8 mouse cellular contexts compared by ENCODE assay signal in the genomic region with DNA sequence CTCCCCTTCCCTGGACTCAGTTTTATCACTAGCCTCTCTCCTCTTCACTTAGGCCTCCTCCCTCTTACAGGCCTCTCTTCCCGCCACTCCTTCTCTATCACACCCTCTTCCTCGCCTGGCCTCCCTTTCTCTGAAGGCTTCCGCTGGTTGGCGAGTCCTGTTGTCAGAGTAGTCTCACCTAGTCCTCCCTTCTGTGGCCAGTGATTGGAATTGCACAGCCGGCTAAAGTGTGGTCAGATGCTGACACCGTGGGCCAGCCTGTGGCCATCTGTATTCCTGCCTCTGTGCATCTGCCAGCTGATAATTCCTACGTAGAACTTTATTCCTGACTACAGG. TPM values are rescaled to one million over a fixed set of nuclear protein-coding genes. Genes with fewer than 3 reads are reported as not detected.
A peak's percentile ranks its signal among the peaks of the same experiment; 100 is the strongest.
DNase-seq lines count a peak whose midpoint lies in the region; ATAC-seq lines count a peak whose summit lies in the region.

No protein-coding gene starts in this region.

- peak overlapping the region; percentile 85 for H3K9ac ChIP-seq in kidney, embryonic 15.5 days
- H3K9ac ChIP-seq in forebrain, embryonic 16.5 days (replicated peaks; ENCODE audit: low read depth, low read length): peak overlapping the region; percentile 83
- peak overlapping the region; percentile 89 for H3K9ac ChIP-seq in liver, embryonic 16.5 days (ENCODE audit: low read depth, low read length)

- peaks cover 45% of the 10 kb centered on the region for H3K4me1 ChIP-seq in kidney, embryonic 15.5 days
- peaks cover 17% of the 10 kb centered on the region for H3K4me1 ChIP-seq in forebrain, embryonic 16.5 days (replicated peaks; ENCODE audit: control insufficient read depth, insufficient read depth, low read length)
- H3K4me1 ChIP-seq in liver, embryonic 16.5 days (ENCODE audit: control insufficient read depth, low read depth, low read length): peaks cover 54% of the 10 kb centered on the region

- DNase-seq in kidney, adult 11 months: no peak
- no peak for DNase-seq in gastrocnemius, adult 8-10 months (ENCODE audit: low spot score in 2 of 2)
- no peak for DNase-seq in frontal cortex, postnatal 14 days (ENCODE audit: low spot score in 2 of 2)
- no peak for DNase-seq in urinary bladder, postnatal 25 days (ENCODE audit: low spot score)

- peak; percentile 14 for ATAC-seq in kidney, embryonic 15.5 days (replicated peaks; ENCODE audit: low FRiP score)
- peak; percentile 4 for ATAC-seq in activated CD4-positive, CD25-positive, alpha-beta regulatory T cell, adult 4 months
- no peak for ATAC-seq in forebrain, embryonic 16.5 days
- peak; percentile 61 for ATAC-seq in liver, embryonic 16.5 days (ENCODE audit: low read depth)

- peaks cover 34% of the 10 kb centered on the region for H3K36me3 ChIP-seq in kidney, embryonic 15.5 days
- peaks cover 6% of the 10 kb centered on the region; the same call in 1 of the 2 replicates for H3K36me3 ChIP-seq in forebrain, embryonic 16.5 days (ENCODE audit: control insufficient read depth, insufficient read depth)
- H3K36me3 ChIP-seq in liver, embryonic 16.5 days (ENCODE audit: control insufficient read depth, insufficient read depth): peaks cover 17% of the 10 kb centered on the region

- peak overlapping the region; percentile 93 for H3K27ac ChIP-seq in kidney, embryonic 15.5 days
- H3K27ac ChIP-seq in forebrain, embryonic 16.5 days (ENCODE audit: low read length): peak overlapping the region; percentile 92
- H3K27ac ChIP-seq in liver, embryonic 16.5 days (ENCODE audit: low read length): peak overlapping the region; percentile 84

- WGBS in kidney, embryonic 15.5 days: under 1% methylated on average over 7 of the region's 7 CpGs
- WGBS in forebrain, embryonic 16.5 days: 0% methylated on average over 7 of the region's 7 CpGs
- WGBS in liver, embryonic 16.5 days (ENCODE audit: insufficient replicate concordance): 0% methylated on average over 7 of the region's 7 CpGs

- no peaks in the 10 kb centered on the region for H3K9me3 ChIP-seq in kidney, embryonic 15.5 days (replicated peaks)
- no peaks in the 10 kb centered on the region for H3K9me3 ChIP-seq in forebrain, embryonic 16.5 days (ENCODE audit: control insufficient read depth, low read length)
- H3K9me3 ChIP-seq in liver, embryonic 16.5 days (replicated peaks; ENCODE audit: control insufficient read depth, low read length): no peaks in the 10 kb centered on the region

- peak overlapping the region; percentile 73 for H3K4me2 ChIP-seq in kidney, embryonic 15.5 days
- peak overlapping the region; percentile 95 for H3K4me2 ChIP-seq in forebrain, embryonic 16.5 days (ENCODE audit: low read length)
- H3K4me2 ChIP-seq in liver, embryonic 16.5 days (ENCODE audit: low read depth, low read length): peak overlapping the region; percentile 93

- H3K4me3 ChIP-seq in kidney, embryonic 15.5 days (replicated peaks): peak overlapping the region; percentile 87
- peak overlapping the region; percentile 81 for H3K4me3 ChIP-seq in forebrain, embryonic 16.5 days (replicated peaks; ENCODE audit: low read length)
- H3K4me3 ChIP-seq in liver, embryonic 16.5 days (ENCODE audit: low read depth, low read length): peak overlapping the region; percentile 89

- no peaks in the 10 kb centered on the region for H3K27me3 ChIP-seq in kidney, embryonic 15.5 days
- H3K27me3 ChIP-seq in forebrain, embryonic 16.5 days (replicated peaks; ENCODE audit: control insufficient read depth, insufficient read depth, low read length): no peaks in the 10 kb centered on the region
- H3K27me3 ChIP-seq in liver, embryonic 16.5 days (ENCODE audit: control insufficient read depth, insufficient read depth, low read depth, low read length): no peaks in the 10 kb centered on the region

RNA-seq across cellular contexts. Expression of a gene that starts 0.8 kb away (rescaled TPM):
- 142 and 157 TPM in 2 replicates for polyA plus RNA-seq in kidney, embryonic 15.5 days (2015; fragmentation: Nextera tagmentation; extraction: Ambion mirVana)
- 10 to 100 TPM; 14.9 to 18.2 TPM for polyA plus RNA-seq in activated CD4-positive, CD25-positive, alpha-beta regulatory T cell, adult 4 months (2017; shearing (Covaris generic))
- polyA plus RNA-seq in forebrain, embryonic 16.5 days (2015; fragmentation: Nextera tagmentation; extraction: Ambion mirVana): 133 and 135 TPM in 2 replicates
- 90.0 and 98.0 TPM in 2 replicates for polyA plus RNA-seq in liver, embryonic 16.5 days (2015; fragmentation: Nextera tagmentation; extraction: Ambion mirVana)
- total RNA-seq in gastrocnemius, adult 8-10 months (2022): 10 to 100 TPM; 32.8 to 36.4 (median 34.1) TPM

RNA-seq across cellular contexts. Expression of a gene that starts 52.4 kb away (rescaled TPM):
- 50.0 and 57.3 TPM in 2 replicates for polyA plus RNA-seq in kidney, embryonic 15.5 days (2015; fragmentation: Nextera tagmentation; extraction: Ambion mirVana)
- 10 to 100 TPM; 29.3 to 33.5 TPM for polyA plus RNA-seq in activated CD4-positive, CD25-positive, alpha-beta regulatory T cell, adult 4 months (2017; shearing (Covaris generic))
- polyA plus RNA-seq in forebrain, embryonic 16.5 days (2015; fragmentation: Nextera tagmentation; extraction: Ambion mirVana): 56.3 and 60.7 TPM in 2 replicates
- polyA plus RNA-seq in liver, embryonic 16.5 days (2015; fragmentation: Nextera tagmentation; extraction: Ambion mirVana): 19.6 TPM in 2 replicates
- total RNA-seq in gastrocnemius, adult 8-10 months (2022): 10 to 100 TPM; 33.7 to 44.4 (median 41.2) TPM
